Mouse (Mus musculus): ENCODE measurements around the gene Hpse2. TPM values are rescaled to one million over a fixed set of nuclear protein-coding genes. Genes with fewer than 3 reads are reported as not detected.

Hpse2 gene
- polyA plus RNA-seq, 1 experiment = not detected

- no peaks in the 10 kb centered on the region for H3K4me1 ChIP-seq (ENCODE audit: control insufficient read depth, insufficient read depth, low read length)
- TF ChIP-seq POLR2A (IDR thresholded peaks at IDR 0.05; ENCODE audit: insufficient read depth, low read length) = no peak
- no peaks in the 10 kb centered on the region for H3K9me3 ChIP-seq (replicated peaks; ENCODE audit: control insufficient read depth, insufficient read depth, low read length, poor library complexity, severe bottlenecking)
- no peaks in the 10 kb centered on the region for H3K36me3 ChIP-seq (ENCODE audit: control insufficient read depth, insufficient read depth, low read length, poor library complexity, severe bottlenecking)
- H3K9ac ChIP-seq (ENCODE audit: low read depth, poor library complexity, severe bottlenecking) = no peak overlapping the region
- no peaks in the 10 kb centered on the region for H3K27me3 ChIP-seq (ENCODE audit: control insufficient read depth, insufficient read depth, low read length, poor library complexity, severe bottlenecking)
- no peak overlapping the region for H3K4me3 ChIP-seq (ENCODE audit: low read depth, low read length)
- no peak overlapping the region for H3K27ac ChIP-seq (ENCODE audit: insufficient read depth, low read length)
Observed at GRCm38 (mm10) chr19:42750196-42750595, 638.0 kb downstream of the Hpse2 start.

GRCm38 (mm10) chr19:42746702-42747101 is 641.5 kb downstream of the Hpse2 start:
- Histone ChIP-seq H3K36me3 (ENCODE audit: control insufficient read depth, insufficient read depth, low read length, poor library complexity, severe bottlenecking) (no peaks in the 10 kb centered on the region), H3K4me3 (ENCODE audit: low read depth, low read length) (no peak overlapping the region), H3K4me1 (ENCODE audit: control insufficient read depth, insufficient read depth, low read length) (peaks cover 4% of the 10 kb centered on the region), H3K27ac (ENCODE audit: insufficient read depth, low read length) (no peak overlapping the region), H3K9ac (ENCODE audit: low read depth, poor library complexity, severe bottlenecking) (no peak overlapping the region), H3K9me3 (replicated peaks; ENCODE audit: control insufficient read depth, insufficient read depth, low read length, poor library complexity, severe bottlenecking) (no peaks in the 10 kb centered on the region), H3K27me3 (ENCODE audit: control insufficient read depth, insufficient read depth, low read length, poor library complexity, severe bottlenecking) (no peaks in the 10 kb centered on the region)
- TF ChIP-seq POLR2A (IDR thresholded peaks at IDR 0.05; ENCODE audit: insufficient read depth, low read length) = no peak
- no peak for TF ChIP-seq CTCF (IDR thresholded peaks at IDR 0.05; ENCODE audit: low read depth, low read length)
- TF ChIP-seq EP300 (IDR thresholded peaks at IDR 0.05; ENCODE audit: insufficient read depth, low read depth, low read length) = no peak

- H3K9me3 ChIP-seq (replicated peaks; ENCODE audit: control insufficient read depth, insufficient read depth, low read length, poor library complexity, severe bottlenecking) = no peaks in the 10 kb centered on the region
- no peak overlapping the region for H3K4me3 ChIP-seq (ENCODE audit: low read depth, low read length)
- no peak overlapping the region for H3K9ac ChIP-seq (ENCODE audit: low read depth, poor library complexity, severe bottlenecking)
- H3K4me1 ChIP-seq (ENCODE audit: control insufficient read depth, insufficient read depth, low read length) = peaks cover 4% of the 10 kb centered on the region
- H3K27me3 ChIP-seq (ENCODE audit: control insufficient read depth, insufficient read depth, low read length, poor library complexity, severe bottlenecking) = no peaks in the 10 kb centered on the region
- H3K27ac ChIP-seq (ENCODE audit: insufficient read depth, low read length) = no peak overlapping the region
- no peaks in the 10 kb centered on the region for H3K36me3 ChIP-seq (ENCODE audit: control insufficient read depth, insufficient read depth, low read length, poor library complexity, severe bottlenecking)
- TF ChIP-seq POLR2A (IDR thresholded peaks at IDR 0.05; ENCODE audit: insufficient read depth, low read length) (no peak), EP300 (IDR thresholded peaks at IDR 0.05; ENCODE audit: insufficient read depth, low read depth, low read length) (no peak), CTCF (IDR thresholded peaks at IDR 0.05; ENCODE audit: low read depth, low read length) (no peak)
Observed at GRCm38 (mm10) chr19:42745869-42746224, 642.3 kb downstream of the Hpse2 start.

- Histone ChIP-seq H3K27ac (ENCODE audit: insufficient read depth, low read length) (no peak overlapping the region), H3K27me3 (ENCODE audit: control insufficient read depth, insufficient read depth, low read length, poor library complexity, severe bottlenecking) (no peaks in the 10 kb centered on the region), H3K36me3 (ENCODE audit: control insufficient read depth, insufficient read depth, low read length, poor library complexity, severe bottlenecking) (no peaks in the 10 kb centered on the region), H3K9ac (ENCODE audit: low read depth, poor library complexity, severe bottlenecking) (no peak overlapping the region), H3K4me1 (ENCODE audit: control insufficient read depth, insufficient read depth, low read length) (peaks cover 4% of the 10 kb centered on the region), H3K4me3 (ENCODE audit: low read depth, low read length) (no peak overlapping the region), H3K9me3 (replicated peaks; ENCODE audit: control insufficient read depth, insufficient read depth, low read length, poor library complexity, severe bottlenecking) (no peaks in the 10 kb centered on the region)
- TF ChIP-seq CTCF (IDR thresholded peaks at IDR 0.05; ENCODE audit: low read depth, low read length) (no peak), EP300 (IDR thresholded peaks at IDR 0.05; ENCODE audit: insufficient read depth, low read depth, low read length) (no peak), POLR2A (IDR thresholded peaks at IDR 0.05; ENCODE audit: insufficient read depth, low read length) (no peak)
Observed at GRCm38 (mm10) chr19:42745084-42745868, 642.9 kb downstream of the Hpse2 start.

GRCm38 (mm10) chr19:42744162-42744586 is 644.0 kb downstream of the Hpse2 start:
- no peaks in the 10 kb centered on the region for H3K27me3 ChIP-seq (ENCODE audit: control insufficient read depth, insufficient read depth, low read length, poor library complexity, severe bottlenecking)
- no peaks in the 10 kb centered on the region for H3K36me3 ChIP-seq (ENCODE audit: control insufficient read depth, insufficient read depth, low read length, poor library complexity, severe bottlenecking)
- no peak for TF ChIP-seq POLR2A (IDR thresholded peaks at IDR 0.05; ENCODE audit: insufficient read depth, low read length)
- TF ChIP-seq CTCF (IDR thresholded peaks at IDR 0.05; ENCODE audit: low read depth, low read length) = peak; percentile 78
- no peak overlapping the region for H3K9ac ChIP-seq (ENCODE audit: low read depth, poor library complexity, severe bottlenecking)
- H3K4me3 ChIP-seq (ENCODE audit: low read depth, low read length) = no peak overlapping the region
- H3K27ac ChIP-seq (ENCODE audit: insufficient read depth, low read length) = no peak overlapping the region
- no peaks in the 10 kb centered on the region for H3K9me3 ChIP-seq (replicated peaks; ENCODE audit: control insufficient read depth, insufficient read depth, low read length, poor library complexity, severe bottlenecking)
- peaks cover 4% of the 10 kb centered on the region for H3K4me1 ChIP-seq (ENCODE audit: control insufficient read depth, insufficient read depth, low read length)

- Histone ChIP-seq H3K4me3 (ENCODE audit: low read depth, low read length) (no peak overlapping the region), H3K27ac (ENCODE audit: insufficient read depth, low read length) (no peak overlapping the region), H3K27me3 (ENCODE audit: control insufficient read depth, insufficient read depth, low read length, poor library complexity, severe bottlenecking) (no peaks in the 10 kb centered on the region), H3K36me3 (ENCODE audit: control insufficient read depth, insufficient read depth, low read length, poor library complexity, severe bottlenecking) (no peaks in the 10 kb centered on the region), H3K9ac (ENCODE audit: low read depth, poor library complexity, severe bottlenecking) (no peak overlapping the region), H3K4me1 (ENCODE audit: control insufficient read depth, insufficient read depth, low read length) (peaks cover 4% of the 10 kb centered on the region), H3K9me3 (replicated peaks; ENCODE audit: control insufficient read depth, insufficient read depth, low read length, poor library complexity, severe bottlenecking) (no peaks in the 10 kb centered on the region)
- TF ChIP-seq CTCF (IDR thresholded peaks at IDR 0.05; ENCODE audit: low read depth, low read length) = no peak
- no peak for TF ChIP-seq EP300 (IDR thresholded peaks at IDR 0.05; ENCODE audit: insufficient read depth, low read depth, low read length)
- no peak for TF ChIP-seq POLR2A (IDR thresholded peaks at IDR 0.05; ENCODE audit: insufficient read depth, low read length)
Observed at GRCm38 (mm10) chr19:42743261-42743660, 644.9 kb downstream of the Hpse2 start.
